In genomic region chr12:72373916-72374615, GRCm38 (mm10) we compare ENCODE assay signal across 12 mouse cellular contexts. TPM values are rescaled to one million over a fixed set of nuclear protein-coding genes. Genes with fewer than 3 reads are reported as not detected.
DNase-seq lines count a peak whose midpoint lies in the region; ATAC-seq and TF ChIP-seq lines count a peak whose summit lies in the region.
"Had no signal": no experiment of that assay in that cellular context is flagged by ENCODE, and none has a peak within 500 bp of the region (broad histone marks: within the 10 kb centered on the region; RNA-seq: fewer than 3 reads in every experiment).

No protein-coding gene starts in this region.

- no peaks in the 10 kb centered on the region for H3K36me3 ChIP-seq in forebrain, embryonic 11.5 days (ENCODE audit: control insufficient read depth, insufficient read depth, low read length)
- H3K36me3 ChIP-seq in kidney, adult 2 months (ENCODE audit: control insufficient read depth, insufficient read depth, low read length), result no peaks in the 10 kb centered on the region
- H3K36me3 ChIP-seq: heart, embryonic 15.5 days; limb, embryonic 12.5 days; lung, embryonic 15.5 days had no signal

- H3K9ac ChIP-seq in forebrain, embryonic 11.5 days (ENCODE audit: low read length), result no peak overlapping the region; the same call in 1 of the 2 replicates
- H3K9ac ChIP-seq: heart, embryonic 15.5 days; limb, embryonic 12.5 days; lung, embryonic 15.5 days had no signal

- peak overlapping the region; percentile 18; the same call in 1 of the 2 replicates for H3K4me2 ChIP-seq in forebrain, embryonic 11.5 days (ENCODE audit: low read depth, low read length, severe bottlenecking)
- H3K4me2 ChIP-seq: heart, embryonic 15.5 days; limb, embryonic 12.5 days; lung, embryonic 15.5 days had no signal

- no peak overlapping the region; the same call in 1 of the 2 replicates for H3K27ac ChIP-seq in forebrain, embryonic 11.5 days (ENCODE audit: low read depth, low read length)
- H3K27ac ChIP-seq in kidney, adult 2 months (ENCODE audit: insufficient read depth, low read depth, low read length), result no peak overlapping the region
- H3K27ac ChIP-seq: heart, embryonic 15.5 days; lung, embryonic 15.5 days had no signal

- peaks cover 14% of the 10 kb centered on the region for H3K4me1 ChIP-seq in forebrain, embryonic 11.5 days (replicated peaks; ENCODE audit: control insufficient read depth, insufficient read depth, low read length)
- H3K4me1 ChIP-seq in kidney, adult 2 months (ENCODE audit: control insufficient read depth, insufficient read depth, low read length), result no peaks in the 10 kb centered on the region
- H3K4me1 ChIP-seq: lung, embryonic 15.5 days had no signal

- no peak for TF ChIP-seq CTCF in kidney, adult 2 months (conservative IDR thresholded peaks at IDR 0.05; ENCODE audit: insufficient read depth, insufficient read length, low read depth, low read length)

- H3K27me3 ChIP-seq in forebrain, embryonic 11.5 days (ENCODE audit: control insufficient read depth, insufficient read depth, low read length), result no peaks in the 10 kb centered on the region
- no peaks in the 10 kb centered on the region for H3K27me3 ChIP-seq in kidney, adult 2 months (replicated peaks; ENCODE audit: control insufficient read depth, insufficient read depth, low read length)
- H3K27me3 ChIP-seq: heart, embryonic 15.5 days; limb, embryonic 12.5 days; lung, embryonic 15.5 days had no signal

- no peak for TF ChIP-seq POLR2A in kidney, adult 2 months (IDR thresholded peaks at IDR 0.05; ENCODE audit: low read depth, low read length)

- no peak overlapping the region for H3K4me3 ChIP-seq in forebrain, embryonic 11.5 days (ENCODE audit: low read depth, low read length)
- H3K4me3 ChIP-seq in kidney, adult 2 months (ENCODE audit: insufficient read depth, low read depth, low read length), result no peak overlapping the region
- H3K4me3 ChIP-seq: heart, embryonic 15.5 days; limb, embryonic 12.5 days; lung, embryonic 15.5 days had no signal

- DNase-seq in right cerebral cortex, adult 18-20 months, result peak; percentile 33
- DNase-seq in right cerebral cortex, postnatal 36 days (ENCODE audit: low spot score in 2 of 2), result no peak
- DNase-seq in forebrain, embryonic 11.5 days (ENCODE audit: low spot score), result peak; percentile 61
- DNase-seq in mesoderm, embryonic 11.5 days (ENCODE audit: low read depth, low spot score), result peak; percentile 78
- DNase-seq in retina, embryonic 14.5 days (ENCODE audit: low spot score), result peak; percentile 61
- no peak for DNase-seq in kidney, adult 2 months
- DNase-seq in adrenal gland, postnatal 36 days, result no peak
- DNase-seq in lung, postnatal 25 days (ENCODE audit: low spot score), result no peak
- DNase-seq: thymus, adult 18-20 months had no signal

- no peaks in the 10 kb centered on the region for H3K9me3 ChIP-seq in forebrain, embryonic 11.5 days (ENCODE audit: control insufficient read depth, low read length)
- H3K9me3 ChIP-seq: heart, embryonic 15.5 days; lung, embryonic 15.5 days had no signal

- 39% methylated on average over 17 of the region's 17 CpGs for WGBS in forebrain, embryonic 11.5 days
- 52% methylated on average over 17 of the region's 17 CpGs for WGBS in kidney, adult 2 months

- peak; percentile 70 for ATAC-seq in forebrain, embryonic 11.5 days (replicated peaks; ENCODE audit: low FRiP score)

RNA-seq across cellular contexts. Expression of gene Rtn1, which starts 34.8 kb away (rescaled TPM):
- 235 and 273 TPM in 2 replicates for polyA plus RNA-seq in forebrain, embryonic 11.5 days (2014; fragmentation: Nextera tagmentation; extraction: Ambion mirVana)
- 3.0 and 5.6 TPM in 2 replicates for polyA plus RNA-seq in kidney, adult 2 months (2012; rRNA removed)
- 10 to 100 TPM; 17.5 to 17.7 TPM for total RNA-seq in adrenal gland, postnatal 36 days (2021)

Comparison
In these comparisons a context has a peak if more than half of its experiments do, and no peak if none do; other contexts are left out.
1. DNase-seq: peak in right cerebral cortex, adult 18-20 months (single experiment), forebrain, embryonic 11.5 days (single experiment), mesoderm, embryonic 11.5 days (single experiment) and retina, embryonic 14.5 days (single experiment); none in right cerebral cortex, postnatal 36 days (0 of 2), kidney, adult 2 months (single experiment), adrenal gland, postnatal 36 days (0 of 2) and lung, postnatal 25 days (single experiment).
2. RNA of gene Rtn1, which starts 34.8 kb away (polyA plus RNA-seq): 235 to 273 TPM in forebrain, embryonic 11.5 days; 3.0 to 5.6 TPM in kidney, adult 2 months; every median in the first group is over 10 times any median in the second.